Mouse (Mus musculus) heart, embryonic 14.5 days (tissue): Measurements from ENCODE around the gene Snx18. TPM values are rescaled to one million over a fixed set of nuclear protein-coding genes. Genes with fewer than 3 reads are reported as not detected.

Source experiments
- ATAC-seq: fragments of 200-750 bp; cut with Nextera tagmentation; 2 replicates; pipeline ENCODE4 v1.8.0; 2017; ENCODE audit warnings: low read depth, moderate TSS enrichment; ENCODE audit not compliant: insufficient number of reproducible peaks, insufficient read depth, low FRiP score
- H3K27ac ChIP-seq, 2 experiments: fragments of 200-500 bp in 1 of 2; fragments of 300-500 bp in 1 of 2; sonication (generic) in 1 of 2; replicated peaks in 1 of 2; 2 replicates each; pipeline ENCODE4 v1.5.1; 2012 to 2014; ENCODE audit warnings: low read depth in 2 of 2, low read length in 2 of 2, control low read depth in 1 of 2, mild to moderate bottlenecking in 1 of 2, mixed read lengths in 1 of 2; ENCODE audit not compliant: control insufficient read depth in 1 of 2, insufficient read depth in 1 of 2
- H3K27me3 ChIP-seq: fragments of 300-500 bp; sonication (generic); 2 replicates; pipeline ENCODE4 v1.6.1; 2014; ENCODE audit warnings: mild to moderate bottlenecking, low read length, control low read depth; ENCODE audit not compliant: control insufficient read depth, insufficient read depth
- H3K36me3 ChIP-seq: fragments of 300-500 bp; sonication (generic); 2 replicates; pipeline ENCODE4 v1.6.1; 2014; ENCODE audit warnings: mild to moderate bottlenecking, control low read depth, low read length, mixed read lengths; ENCODE audit not compliant: control insufficient read depth, insufficient read depth
- H3K4me1 ChIP-seq, 2 experiments: fragments of 200-500 bp in 1 of 2; fragments of 300-500 bp in 1 of 2; sonication (generic) in 1 of 2; 2 replicates each; pipeline ENCODE4 v1.6.1; 2012 to 2014; ENCODE audit warnings: low read length in 2 of 2, control low read depth in 1 of 2, mixed read lengths in 1 of 2; ENCODE audit not compliant: control insufficient read depth in 2 of 2, insufficient read depth in 2 of 2
- H3K4me2 ChIP-seq: fragments of 300-500 bp; sonication (generic); 2 replicates; pipeline ENCODE4 v1.6.1; 2014; ENCODE audit warnings: mild to moderate bottlenecking, low read length
- H3K4me3 ChIP-seq, 2 experiments: fragments of 200-500 bp in 1 of 2; fragments of 300-500 bp in 1 of 2; sonication (generic) in 1 of 2; 2 replicates each; pipeline ENCODE4 v1.5.1; 2012 to 2014; ENCODE audit warnings: low read length in 2 of 2, mild to moderate bottlenecking in 2 of 2, control low read depth in 1 of 2, low read depth in 1 of 2, moderate library complexity in 1 of 2; ENCODE audit not compliant: control insufficient read depth in 1 of 2, insufficient read depth in 1 of 2
- H3K9ac ChIP-seq: fragments of 300-500 bp; sonication (generic); 2 replicates; pipeline ENCODE4 v1.6.1; 2014; ENCODE audit warnings: mild to moderate bottlenecking, low read length
- H3K9me3 ChIP-seq: fragments of 300-500 bp; sonication (generic); 2 replicates; pipeline ENCODE4 v1.6.1; 2016; ENCODE audit warnings: low read length, control low read depth; ENCODE audit not compliant: control insufficient read depth
- WGBS: fragments of 180-500 bp; shearing (Covaris S2); extraction: QIAGEN DNeasy Blood & Tissue Kit; methylation state at CpG from one replicate; pipeline ENCODE4 v1.1.7; 2014; 5-methylcytosine and 5-hydroxymethylcytosine counted together
- polyA plus RNA-seq: library from polyadenylated mRNA; unstranded; fragments of >200 nt; fragmentation: Nextera tagmentation; extraction: Ambion mirVana; gene quantifications from 2 replicates; pipeline ENCODE4 v1.2.1, GENCODE M21; 2014

The Snx18 gene
- polyA plus RNA-seq, 1 experiment from 2014 or later, result 22.6 TPM

- Histone ChIP-seq H3K27ac (peak overlapping the region; percentile 71 to 79), H3K36me3 (peaks cover 12% of the 10 kb centered on the region), H3K4me1 (peaks cover 41 to 64% of the 10 kb centered on the region in 2 experiments), H3K27me3 (no peaks in the 10 kb centered on the region), H3K4me2 (peak overlapping the region; percentile 80), H3K9ac (peak overlapping the region; percentile 92), H3K9me3 (no peaks in the 10 kb centered on the region), H3K4me3 (peak overlapping the region; percentile 55 to 81)
- WGBS, result 6% methylated on average over 24 of the region's 24 CpGs
- peak; percentile 68; the same call in 1 of the 2 replicates for ATAC-seq
Observed at GRCm38 (mm10) chr13:113614635-113615545, 3.5 kb downstream of the Snx18 start.

- WGBS, result 43% methylated on average over 10 of the region's 10 CpGs
- no peaks in the 10 kb centered on the region for H3K27me3 ChIP-seq
- no peak for ATAC-seq
- peak overlapping the region in 1 of 2 experiments; percentile 79; a peak in 2 of 4 replicates for H3K27ac ChIP-seq
- no peaks in the 10 kb centered on the region for H3K9me3 ChIP-seq
- H3K4me2 ChIP-seq, result peak overlapping the region; percentile 80
- H3K4me3 ChIP-seq, result peak overlapping the region; percentile 24 to 81
- H3K4me1 ChIP-seq, result peaks cover 45 to 67% of the 10 kb centered on the region in 2 experiments
- peaks cover 14% of the 10 kb centered on the region for H3K36me3 ChIP-seq
- H3K9ac ChIP-seq, result peak overlapping the region; percentile 92
Observed at GRCm38 (mm10) chr13:113613882-113614281, 4.5 kb downstream of the Snx18 start.

GRCm38 (mm10) chr13:113613341-113613740 lies 5.0 kb downstream of the Snx18 start:
- Histone ChIP-seq H3K9me3 (no peaks in the 10 kb centered on the region), H3K27me3 (no peaks in the 10 kb centered on the region), H3K4me1 (peaks cover 45 to 70% of the 10 kb centered on the region in 2 experiments), H3K36me3 (peaks cover 14% of the 10 kb centered on the region), H3K27ac (peak overlapping the region in 1 of 2 experiments; percentile 79; a peak in 2 of 4 replicates), H3K4me3 (peak overlapping the region; percentile 20 to 81), H3K9ac (peak overlapping the region; percentile 92), H3K4me2 (peak overlapping the region; percentile 80)
- ATAC-seq, result no peak
- WGBS, result 14% methylated on average over 12 of the region's 12 CpGs

- Histone ChIP-seq H3K9me3 (no peaks in the 10 kb centered on the region), H3K4me1 (peaks cover 46 to 75% of the 10 kb centered on the region in 2 experiments), H3K27me3 (no peaks in the 10 kb centered on the region), H3K9ac (peak overlapping the region; percentile 92), H3K4me3 (peak overlapping the region; percentile 15 to 81), H3K4me2 (peak overlapping the region; percentile 80), H3K36me3 (peaks cover 14% of the 10 kb centered on the region), H3K27ac (peak overlapping the region; percentile 45 to 79)
- no peak for ATAC-seq
- 45% methylated on average over 24 of the region's 24 CpGs for WGBS
Observed at GRCm38 (mm10) chr13:113612141-113612950, 6.0 kb downstream of the Snx18 start.

- no peaks in the 10 kb centered on the region for H3K27me3 ChIP-seq
- H3K9ac ChIP-seq, result 0 out of 2 replicates have a peak overlapping the region, but pooled peaks have one; percentile 34
- H3K27ac ChIP-seq, result no peak overlapping the region; a peak in 1 of 4 replicates
- H3K4me1 ChIP-seq, result peaks cover 40 to 76% of the 10 kb centered on the region in 2 experiments
- no peak overlapping the region for H3K4me3 ChIP-seq
- WGBS, result 55% methylated on average over 13 of the region's 13 CpGs
- H3K36me3 ChIP-seq, result peaks cover 14% of the 10 kb centered on the region
- H3K9me3 ChIP-seq, result no peaks in the 10 kb centered on the region
- no peak for ATAC-seq
- 0 out of 2 replicates have a peak overlapping the region, but pooled peaks have one; percentile 6 for H3K4me2 ChIP-seq
Observed at GRCm38 (mm10) chr13:113610732-113611500, 7.4 kb downstream of the Snx18 start.

- Histone ChIP-seq H3K4me3 (no peak overlapping the region), H3K9ac (no peak overlapping the region), H3K36me3 (peaks cover 14% of the 10 kb centered on the region), H3K9me3 (no peaks in the 10 kb centered on the region), H3K4me1 (peaks cover 40 to 80% of the 10 kb centered on the region in 2 experiments), H3K27me3 (no peaks in the 10 kb centered on the region), H3K4me2 (no peak overlapping the region), H3K27ac (no peak overlapping the region)
- WGBS, result 86% methylated on average over 3 of the region's 3 CpGs
- ATAC-seq, result no peak
Observed at GRCm38 (mm10) chr13:113609429-113609828, 8.9 kb downstream of the Snx18 start.

GRCm38 (mm10) chr13:113607821-113608220 lies 10.5 kb downstream of the Snx18 start:
- Histone ChIP-seq H3K27ac (no peak overlapping the region), H3K4me3 (no peak overlapping the region), H3K9ac (no peak overlapping the region), H3K27me3 (no peaks in the 10 kb centered on the region), H3K9me3 (no peaks in the 10 kb centered on the region), H3K4me1 (peaks cover 34 to 75% of the 10 kb centered on the region in 2 experiments), H3K36me3 (peaks cover 14% of the 10 kb centered on the region), H3K4me2 (no peak overlapping the region)
- ATAC-seq, result no peak
- 74% methylated on average over 4 of the region's 4 CpGs for WGBS
